Mouse (Mus musculus) adrenal gland, postnatal 4 days (tissue): ENCODE measurements around the gene Stat5b. TPM values are rescaled to one million over a fixed set of nuclear protein-coding genes. Genes with fewer than 3 reads are reported as not detected.

ENCODE experiments used
- DNase-seq, 2 experiments: peaks; one replicate each; pipeline ENCODE4 v3.0.0; 2021 to 2022; ENCODE audit warnings: low spot score in 2 of 2, mixed read lengths in 2 of 2
- total RNA-seq, 2 experiments: library from RNA; stranded (reverse); gene quantifications; 2 replicates each; pipeline ENCODE4 v1.2.3; 2021

The Stat5b gene
- total RNA-seq, 2 experiments from 2014 or later: 68.2 to 68.7 TPM

DNA sequence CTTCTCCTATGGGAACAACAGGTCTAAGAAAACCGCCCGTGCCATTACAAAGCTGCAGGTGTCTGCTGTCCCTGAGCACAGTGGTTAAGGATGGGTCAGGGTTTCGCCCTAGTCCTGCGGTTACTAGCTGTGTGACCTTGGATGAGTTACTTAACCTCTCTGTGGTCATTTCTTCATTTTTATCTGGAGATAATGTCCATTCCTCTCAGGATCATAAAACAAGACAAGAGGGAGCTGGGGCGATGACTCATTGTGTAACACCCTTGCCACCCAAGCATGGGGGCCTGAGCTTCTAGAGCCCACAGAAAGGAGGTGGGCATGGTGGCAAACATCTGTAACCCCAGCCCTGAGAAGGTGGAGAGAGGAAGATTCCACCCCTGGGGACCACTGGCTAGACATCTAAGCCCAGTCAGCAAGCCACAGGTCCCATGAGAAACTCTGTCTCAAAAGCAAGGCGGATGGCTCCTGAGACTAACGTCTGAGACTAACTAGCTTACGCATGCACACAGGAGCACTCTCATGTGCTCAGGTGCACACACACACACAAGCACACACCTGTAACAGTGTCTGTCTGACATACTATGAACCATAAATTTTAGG lies 7.4 kb downstream of the Stat5b start:
- no peak for DNase-seq

DNA sequence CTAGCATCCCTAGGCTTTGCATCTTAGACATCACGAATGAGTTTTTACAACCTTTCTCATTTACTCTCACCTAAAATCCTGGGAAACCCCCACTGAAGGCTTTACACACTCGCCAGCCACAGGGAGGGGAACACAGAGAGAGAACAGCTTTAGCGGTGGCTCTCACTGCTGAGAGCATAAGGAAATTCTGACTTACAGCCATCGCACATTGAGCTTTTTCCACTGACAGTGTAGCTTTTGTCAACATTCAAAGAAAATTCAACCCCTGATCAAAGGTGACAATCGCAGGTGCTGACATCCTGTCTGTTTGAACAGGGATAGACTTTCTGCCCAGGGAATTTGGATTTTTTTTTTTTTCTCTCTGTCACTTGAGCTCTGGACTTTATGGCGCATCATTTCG lies 8.5 kb downstream of the Stat5b start:
- DNase-seq: no peak

DNA sequence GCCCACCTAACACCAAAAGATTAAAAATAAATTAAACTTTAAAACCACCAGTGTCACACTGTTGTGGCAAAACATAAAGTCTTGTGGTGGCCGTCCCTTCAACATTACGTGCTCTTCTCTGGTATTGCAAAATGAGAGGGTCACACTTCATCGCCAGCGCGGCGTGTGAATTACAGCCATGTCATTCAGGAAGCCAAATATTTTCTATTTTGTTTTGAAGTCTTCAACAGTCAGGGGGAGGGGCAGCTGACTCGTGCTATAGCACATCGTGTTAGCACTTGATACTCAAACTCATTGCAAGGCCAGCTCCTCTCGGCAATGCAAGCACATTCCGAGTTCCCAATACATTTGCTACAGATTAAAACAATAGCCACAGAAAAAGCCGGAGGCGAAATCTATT lies 9.7 kb downstream of the Stat5b start:
- DNase-seq: no peak

DNA sequence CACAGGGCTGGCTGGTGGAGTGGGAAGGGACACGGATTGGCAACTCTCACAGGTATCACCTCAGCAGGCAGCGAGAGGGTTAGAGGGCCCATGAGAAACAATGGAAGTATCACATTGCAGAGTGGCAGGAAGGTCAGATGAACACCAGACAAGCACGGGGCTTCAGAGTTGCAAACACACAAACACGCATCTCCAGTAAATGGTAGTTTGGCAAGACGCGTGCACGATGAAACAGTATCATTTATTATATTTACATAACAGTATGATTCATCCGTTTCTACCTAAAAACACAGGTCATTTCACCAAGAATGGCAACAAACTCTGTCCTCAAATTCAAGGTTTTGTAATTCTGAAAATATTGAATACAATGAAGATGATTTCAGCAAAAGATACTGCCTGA lies 11.0 kb downstream of the Stat5b start:
- no peak for DNase-seq

DNA sequence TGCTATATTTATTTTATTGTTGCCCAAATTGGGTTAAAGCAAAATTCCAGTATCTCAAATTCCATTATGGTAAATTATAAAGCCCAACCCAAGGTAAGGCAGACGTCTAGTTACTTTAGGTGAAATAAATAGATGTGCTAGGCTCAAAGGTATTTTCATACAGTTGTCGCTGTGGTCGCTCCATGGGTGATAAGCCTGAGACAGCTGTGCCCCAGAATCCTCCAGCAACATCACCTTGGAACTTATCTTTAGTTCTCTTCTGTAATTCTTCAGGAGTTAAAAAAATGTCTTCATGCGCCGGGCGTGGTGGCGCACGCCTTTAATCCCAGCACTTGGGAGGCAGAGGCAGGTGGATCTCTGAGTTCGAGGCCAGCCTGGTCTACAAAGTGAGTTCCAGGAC lies 11.6 kb downstream of the Stat5b start:
- no peak for DNase-seq

DNA sequence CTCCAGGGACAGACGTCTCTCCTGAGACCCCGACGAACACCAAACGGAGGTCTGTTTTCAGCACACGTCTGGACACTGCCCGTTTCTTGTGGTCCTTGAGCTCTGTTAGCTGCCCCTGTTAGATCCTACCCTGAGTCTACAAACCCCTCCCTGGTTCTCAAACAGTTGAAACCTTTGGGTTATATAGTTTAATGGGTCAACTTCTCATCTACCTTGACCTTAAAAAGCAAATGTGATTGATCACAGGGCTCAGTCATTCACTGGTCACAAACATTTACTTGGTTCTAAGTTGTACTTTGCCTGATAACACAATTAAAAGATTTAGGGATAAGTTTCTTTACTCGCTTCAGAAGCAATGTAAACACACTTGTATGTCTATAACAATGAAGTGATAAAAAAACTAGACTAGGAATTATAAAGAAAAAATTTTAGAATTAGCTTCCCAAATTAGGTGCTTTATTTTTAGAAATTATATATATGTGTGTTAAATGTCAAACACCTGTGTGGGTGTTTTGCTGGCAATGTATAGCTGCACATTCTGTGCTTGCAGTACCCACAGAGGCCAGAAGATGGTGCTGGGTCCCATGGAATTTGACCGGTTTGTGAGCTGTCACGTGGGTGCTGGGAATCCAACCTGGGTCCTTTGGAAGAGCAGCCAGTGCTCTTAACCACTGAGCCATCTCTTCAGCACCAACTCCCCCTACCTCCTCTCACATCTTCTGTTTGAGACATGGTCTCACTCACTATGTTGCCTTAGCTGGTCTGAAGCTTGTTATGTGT lies 13.4 kb downstream of the Stat5b start:
- no peak for DNase-seq

DNA sequence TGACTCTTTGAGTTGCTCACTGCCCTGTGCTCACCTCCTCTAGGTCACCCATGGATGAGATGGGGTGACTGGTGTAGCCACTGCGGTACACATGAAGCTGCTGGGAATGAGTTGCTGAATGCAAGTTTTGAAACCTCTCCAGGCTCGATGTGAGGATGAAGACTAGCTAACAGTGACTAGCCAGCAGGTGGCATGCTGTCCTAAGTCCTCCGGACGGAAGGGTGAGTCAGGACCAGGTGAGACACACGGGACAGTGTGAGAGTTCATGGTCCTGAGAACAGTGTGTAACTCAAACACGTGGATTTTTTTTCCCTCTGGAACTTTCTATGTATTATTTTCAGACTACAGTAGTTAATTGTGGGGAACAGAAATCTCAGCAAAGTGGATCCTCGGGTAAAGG lies 17.1 kb downstream of the Stat5b start:
- no peak for DNase-seq

DNA sequence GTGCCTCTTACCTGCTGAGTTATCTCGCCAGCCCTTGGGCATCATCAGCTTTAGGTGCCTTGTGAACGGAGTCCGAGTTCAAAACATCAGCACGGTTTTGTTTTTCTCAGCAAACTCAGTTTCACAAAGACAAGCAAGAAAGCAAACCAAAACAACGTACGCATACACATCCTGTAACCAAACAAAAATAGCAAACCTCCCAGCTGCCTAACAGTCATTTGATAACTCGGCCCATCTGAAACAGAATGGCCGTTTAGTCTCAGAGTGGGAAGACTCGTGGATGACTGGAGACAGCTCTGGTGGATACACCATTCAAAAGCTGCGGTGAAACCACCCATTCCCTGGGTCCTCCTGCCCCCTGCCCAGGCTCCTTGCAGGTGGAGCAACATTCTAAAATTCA lies 19.1 kb downstream of the Stat5b start:
- no peak for DNase-seq

DNA sequence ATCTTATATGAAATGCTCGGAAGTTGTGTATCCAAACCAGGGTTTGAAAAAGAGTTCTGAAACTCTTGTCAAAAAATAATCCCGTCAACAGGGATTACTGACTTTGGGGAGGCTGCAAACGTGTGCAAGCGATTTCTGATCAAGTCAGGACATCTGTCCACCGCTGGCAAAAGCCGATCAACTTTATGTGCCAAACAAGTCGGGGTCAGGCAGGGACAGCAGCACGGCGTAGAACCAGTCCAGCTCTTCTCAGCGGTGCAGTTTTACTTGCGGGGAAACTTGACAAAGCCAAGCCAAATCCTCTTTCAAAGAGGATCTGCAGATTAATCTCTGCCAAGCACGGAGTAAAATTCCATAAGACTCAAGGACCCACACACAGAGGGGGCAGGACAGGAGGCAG lies 20.8 kb downstream of the Stat5b start:
- no peak for DNase-seq

DNA sequence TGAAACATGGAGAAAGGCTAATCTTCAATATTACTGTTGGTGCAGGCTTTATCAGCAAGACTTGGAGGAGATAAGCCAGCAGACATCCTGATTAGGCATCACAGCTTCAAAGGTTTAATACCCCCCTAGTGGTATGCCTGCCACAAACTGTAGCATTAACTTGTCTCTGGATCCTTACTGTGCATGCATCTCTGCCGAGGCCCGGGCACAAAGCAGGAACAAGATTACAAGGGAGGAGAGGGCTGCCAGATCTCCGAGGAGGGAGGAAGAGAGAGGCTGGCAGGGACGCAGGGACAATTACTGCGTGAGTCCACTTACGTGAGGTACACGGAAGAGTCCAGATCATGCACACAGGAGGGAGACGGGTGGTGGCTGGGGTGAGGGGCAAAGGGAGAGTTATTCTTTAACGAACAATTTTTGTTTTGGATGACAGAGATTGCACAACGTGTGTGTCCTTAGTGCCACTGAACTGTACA lies 21.8 kb downstream of the Stat5b start:
- DNase-seq: no peak

DNA sequence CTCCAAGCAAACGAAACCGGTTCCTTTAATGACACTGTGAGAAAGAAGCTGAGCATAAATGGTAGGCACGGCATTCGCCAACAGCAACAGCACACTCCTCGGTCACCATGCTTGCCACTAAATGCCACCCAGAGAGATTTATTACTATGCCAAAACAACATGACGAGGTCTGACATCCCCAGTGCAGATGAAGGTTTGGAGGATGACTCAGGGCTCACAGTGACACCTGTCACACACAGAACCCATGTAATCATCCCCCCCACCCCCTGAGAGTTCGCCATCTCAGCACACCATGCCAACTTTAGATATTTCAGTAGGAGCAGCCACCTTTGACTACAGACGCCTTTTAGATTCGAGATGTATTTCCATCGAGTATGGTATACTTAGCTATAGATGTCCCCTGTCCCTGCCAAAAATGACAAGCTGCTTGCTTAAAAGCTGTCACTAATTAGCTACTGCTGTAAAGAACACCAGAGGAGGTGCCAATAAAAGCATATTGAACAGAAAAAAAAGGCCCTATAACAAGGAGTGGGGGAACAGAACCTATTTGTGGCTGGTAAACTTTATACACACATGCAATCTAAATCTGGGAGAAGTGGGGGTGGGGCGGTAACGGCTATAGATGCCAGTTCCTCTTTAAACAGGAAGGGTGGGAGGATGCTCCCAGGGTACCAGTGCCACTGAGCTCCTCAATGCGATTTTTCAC lies 24.2 kb downstream of the Stat5b start:
- DNase-seq: no peak

DNA sequence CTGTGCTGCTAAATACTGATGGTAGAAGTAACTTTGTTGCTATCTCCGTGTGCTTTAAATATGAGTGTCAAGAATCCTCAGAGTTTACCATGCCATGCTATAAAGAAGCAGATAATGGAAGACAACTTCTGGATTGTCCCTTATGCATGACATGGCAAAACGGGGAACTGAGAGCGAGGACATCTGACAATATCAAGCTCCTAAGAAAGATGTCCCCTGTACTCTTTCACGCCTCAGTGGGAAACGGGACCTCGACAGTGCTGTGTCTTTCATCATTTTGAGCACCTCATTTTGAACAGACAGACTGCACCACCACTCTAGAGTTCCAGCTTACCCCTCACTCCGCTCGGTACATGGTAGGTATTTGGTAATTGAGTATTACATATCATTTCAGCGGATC lies 25.1 kb downstream of the Stat5b start:
- DNase-seq: no peak

DNA sequence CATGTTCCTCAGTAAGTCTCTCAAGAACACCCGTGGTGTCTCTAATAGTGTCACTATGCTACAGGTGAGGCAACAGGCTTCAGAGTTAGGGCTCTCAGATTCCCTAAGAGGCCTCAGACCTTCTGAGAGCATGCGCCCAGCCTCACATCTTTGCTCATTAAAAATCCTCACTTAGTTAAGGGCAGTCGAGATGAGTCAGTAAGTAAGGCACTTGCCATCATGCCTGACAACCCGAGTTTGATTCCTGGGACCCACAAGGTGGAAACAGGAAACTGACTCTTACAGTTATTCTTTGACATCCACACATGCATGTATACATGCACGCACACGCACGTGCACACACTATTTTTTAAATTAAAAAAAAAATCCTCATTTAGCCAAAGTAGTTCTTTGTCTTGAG lies 26.0 kb downstream of the Stat5b start:
- DNase-seq: no peak

DNA sequence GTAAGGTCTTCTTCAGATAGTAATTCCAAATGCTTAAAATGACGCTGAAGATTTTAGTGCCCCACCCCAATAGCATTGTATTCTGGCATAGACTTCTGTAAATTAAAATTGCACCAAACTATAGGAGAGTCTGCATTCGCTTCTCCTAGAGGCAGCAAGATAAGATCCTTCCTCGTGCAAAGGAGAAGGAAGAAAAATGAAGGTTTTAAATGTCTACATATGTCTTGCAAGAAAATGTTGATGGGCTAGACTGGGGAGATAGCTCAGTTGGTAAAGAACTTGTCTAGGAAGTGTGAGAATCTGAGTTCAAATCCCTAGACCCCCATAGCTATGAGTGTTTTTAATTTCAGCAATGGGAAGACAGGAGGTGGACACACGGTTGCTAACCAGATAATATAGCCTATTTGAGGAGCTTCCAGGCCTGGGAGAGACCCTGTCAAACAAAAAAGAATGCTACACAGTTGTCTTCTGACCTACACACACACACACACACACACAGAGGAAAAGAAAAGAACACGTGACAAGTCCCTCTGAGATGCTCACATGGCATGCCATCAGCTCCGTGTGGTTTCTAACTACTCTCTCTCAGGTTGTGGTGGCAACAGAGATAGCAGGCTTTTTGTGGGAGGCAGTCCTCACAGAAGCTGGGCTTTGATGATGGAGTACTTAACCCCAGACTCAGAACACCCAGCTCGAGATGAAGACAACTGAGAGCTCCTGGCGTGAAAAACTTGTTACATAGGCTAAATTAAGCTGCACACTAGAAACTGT lies 26.8 kb downstream of the Stat5b start:
- DNase-seq: no peak

DNA sequence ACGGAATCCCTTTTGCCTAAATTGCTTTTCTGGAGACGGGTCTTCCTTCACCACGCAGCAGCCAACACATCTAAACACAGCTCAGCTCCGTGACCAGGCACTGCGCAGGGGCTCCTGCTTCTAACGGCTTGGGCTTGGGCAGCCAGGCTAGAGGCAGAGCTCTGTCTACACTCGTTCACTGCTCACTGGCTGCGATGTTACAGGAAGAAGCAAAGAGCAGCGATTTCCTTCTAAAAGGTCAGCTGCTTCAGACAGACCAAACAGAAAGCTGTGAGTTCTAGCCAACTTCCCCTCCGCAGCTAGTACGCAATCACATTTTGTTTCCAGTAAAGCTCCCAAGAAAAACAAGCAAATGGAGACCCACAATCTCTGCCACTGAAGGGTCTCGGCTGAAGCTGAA lies 28.2 kb downstream of the Stat5b start:
- no peak for DNase-seq

DNA sequence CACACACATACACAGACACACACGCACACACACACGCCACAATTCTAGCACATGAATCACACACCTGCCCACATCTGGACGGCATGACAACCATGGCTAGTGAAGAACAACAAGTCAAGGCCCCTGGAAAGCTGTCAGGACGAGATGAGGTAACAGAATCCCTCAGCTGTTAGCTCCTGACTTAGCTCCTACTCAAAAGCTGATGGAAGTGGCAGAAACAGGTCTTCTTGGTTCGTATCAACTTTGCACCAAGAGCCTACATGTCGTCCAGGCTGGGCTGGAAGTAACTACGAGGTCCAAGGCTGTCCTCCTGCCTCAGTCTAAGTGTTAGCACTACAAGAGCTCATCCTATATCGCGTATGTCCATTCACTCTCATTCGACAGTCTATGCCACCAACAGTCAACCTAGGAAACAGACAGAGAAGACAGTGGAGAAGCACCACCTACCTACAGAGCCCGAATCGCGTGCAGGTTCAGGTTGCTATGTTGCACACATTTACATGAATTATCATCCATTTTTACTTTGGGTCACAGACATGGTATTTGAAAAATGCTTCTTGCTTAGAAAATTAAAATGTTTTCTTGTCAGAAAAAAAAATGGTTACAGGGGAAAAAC lies 28.8 kb downstream of the Stat5b start:
- no peak for DNase-seq

DNA sequence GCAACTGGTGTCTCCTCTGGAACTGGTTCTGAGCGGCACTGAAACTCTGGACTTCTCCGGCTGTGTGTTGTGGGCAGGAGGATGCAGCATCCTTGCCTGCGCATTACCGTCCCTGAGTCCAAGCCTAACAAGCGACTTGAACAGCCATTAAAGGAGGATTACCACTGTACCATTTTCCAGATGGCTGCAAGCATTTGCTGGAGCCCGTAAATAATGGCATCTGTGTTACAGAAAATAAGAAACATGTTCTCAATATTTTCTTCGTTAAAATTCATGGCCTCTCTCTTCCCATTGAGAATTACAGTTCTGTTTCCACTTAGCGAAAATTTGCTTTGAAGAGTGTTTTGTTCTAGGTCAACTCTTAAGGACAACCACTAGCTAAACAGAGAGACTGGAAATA lies 30.5 kb downstream of the Stat5b start:
- DNase-seq: no peak

DNA sequence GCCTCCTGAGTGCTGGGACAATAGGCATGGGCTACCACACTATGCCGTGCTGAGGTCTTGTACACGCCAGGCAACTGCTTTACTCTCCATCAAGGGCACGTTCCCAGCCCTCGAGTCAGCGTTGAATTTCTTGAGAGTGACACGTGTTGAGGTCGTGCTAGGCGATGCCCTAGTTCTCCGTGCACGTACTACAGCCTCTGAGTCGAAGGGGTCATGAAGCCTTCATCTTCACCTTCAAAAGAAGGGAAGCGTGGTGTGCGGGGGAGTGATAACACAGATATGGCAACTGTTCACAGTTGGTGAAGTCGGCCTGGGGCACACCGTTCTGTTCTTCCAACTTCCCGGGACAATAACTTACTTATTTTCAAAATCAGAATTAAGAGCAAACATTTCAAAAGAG lies 30.9 kb downstream of the Stat5b start:
- no peak for DNase-seq

DNA sequence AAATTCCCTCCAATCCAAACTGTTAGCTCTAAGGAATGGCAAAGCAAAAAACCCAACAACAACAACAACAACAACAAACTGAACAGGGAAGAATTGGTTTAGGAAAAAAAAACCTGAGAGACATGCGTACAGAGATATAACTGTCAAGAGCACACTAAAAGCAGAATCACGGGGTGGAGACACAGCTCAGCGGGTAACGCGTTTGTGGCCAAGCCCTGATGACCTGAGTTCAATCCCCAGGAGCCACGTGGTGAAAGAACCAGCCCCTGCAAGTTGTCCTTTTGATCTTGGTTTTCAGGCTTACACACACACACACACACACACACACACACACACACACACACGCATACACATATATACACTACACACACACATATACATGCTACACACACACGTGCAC lies 31.5 kb downstream of the Stat5b start:
- no peak for DNase-seq

DNA sequence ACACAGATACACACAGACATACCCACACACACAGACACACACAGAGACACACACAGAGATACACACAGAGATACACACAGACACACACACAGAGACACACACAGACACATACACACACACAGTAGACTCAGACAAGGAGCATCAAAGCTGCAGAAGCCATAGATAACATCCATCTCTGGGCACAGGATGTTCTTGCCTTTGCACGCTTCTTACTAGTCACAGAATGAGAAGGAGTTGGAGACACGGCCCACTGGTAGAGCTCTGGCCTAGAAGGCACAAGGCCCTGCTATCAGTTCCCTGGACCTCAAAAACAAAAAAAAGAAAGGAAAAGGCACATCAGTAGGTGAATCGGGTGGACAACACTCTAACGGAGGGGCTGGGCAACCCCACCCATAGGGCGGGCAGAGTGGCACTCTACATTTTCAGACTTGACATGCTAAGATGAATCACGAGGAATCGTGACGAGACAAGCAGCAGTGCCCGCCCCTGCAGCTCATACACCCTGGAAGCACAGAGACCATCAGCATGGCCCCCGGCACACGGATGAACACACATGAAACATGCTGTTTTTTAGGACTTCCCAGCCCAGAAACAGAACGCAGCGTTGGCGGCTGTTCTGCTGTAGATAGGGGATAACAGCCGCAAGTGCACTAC lies 32.0 kb downstream of the Stat5b start:
- DNase-seq: no peak

DNA sequence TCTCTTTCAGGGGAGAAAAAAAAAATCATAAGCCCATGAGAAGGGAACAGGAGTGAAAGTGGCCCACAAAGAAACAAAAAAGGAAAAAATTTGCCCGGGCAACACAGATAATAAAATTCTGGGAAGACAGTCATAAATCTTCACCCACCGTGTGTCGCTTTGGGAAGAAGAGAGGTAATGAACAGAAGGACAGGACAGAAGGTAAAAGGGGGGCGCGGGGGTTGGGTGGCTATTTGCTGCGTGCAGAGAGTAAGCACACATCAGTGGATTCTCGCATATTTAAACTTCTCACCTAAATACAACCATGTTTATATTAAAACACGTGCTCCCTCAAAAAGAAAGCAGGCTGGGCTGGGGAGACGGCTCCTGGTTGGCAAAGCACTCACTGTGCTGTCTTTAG lies 33.2 kb downstream of the Stat5b start:
- no peak for DNase-seq
